Mouse (Mus musculus): ENCODE results near the gene Acot5.

DNA sequence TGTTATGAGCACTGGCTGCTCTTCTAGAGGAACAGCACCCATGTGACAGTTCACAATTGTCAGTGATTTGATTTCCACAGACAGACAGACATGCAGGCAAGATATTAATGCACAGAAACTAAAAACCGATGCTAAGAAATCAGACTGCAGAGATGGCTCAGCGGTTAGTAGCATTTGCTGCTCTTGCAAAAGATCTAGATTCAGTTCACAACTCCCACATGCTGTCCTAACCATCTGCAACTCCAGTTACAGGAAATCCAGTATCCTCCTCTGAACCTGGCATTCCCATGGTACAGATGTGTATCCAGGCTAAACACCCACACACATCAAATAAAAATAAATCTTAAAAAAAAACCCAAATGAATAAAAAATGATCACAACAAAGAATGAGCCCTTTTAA is 2.6 kb downstream of the Acot5 start:
- no peak for TF ChIP-seq CTCF (IDR thresholded peaks at IDR 0.05; ENCODE audit: low read depth, low read length)
- TF ChIP-seq EP300 (IDR thresholded peaks at IDR 0.05; ENCODE audit: insufficient read depth, low read depth, low read length), result no peak
- no peak for TF ChIP-seq POLR2A (IDR thresholded peaks at IDR 0.05; ENCODE audit: insufficient read depth, low read length)

Data from ES-Bruce4 (cell line).